Mouse (Mus musculus) hematopoietic stem cell, adult 5-6 weeks (primary cell): ENCODE data around the gene Gcnt1. TPM values are rescaled to one million over a fixed set of nuclear protein-coding genes. Genes with fewer than 3 reads are reported as not detected.
A peak's percentile ranks its signal among the peaks of the same experiment; 100 is the strongest.

Source experiments
- ATAC-seq, 2 experiments: fragments of 125-278 bp in 1 of 2; replicated peaks in 1 of 2; 2 replicates each; pipeline ENCODE4 v1.8.0; 2016 to 2017; ENCODE audit warnings: inconsistent platforms in 2 of 2, mild to moderate bottlenecking in 2 of 2, moderate number of reproducible peaks in 2 of 2, low read depth in 1 of 2, moderate TSS enrichment in 1 of 2; ENCODE audit not compliant: low FRiP score in 2 of 2, poor library complexity in 2 of 2, severe bottlenecking in 2 of 2, insufficient read depth in 1 of 2, low TSS enrichment in 1 of 2
- total RNA-seq: library from RNA; stranded (forward); fragments of 172-1452, 232-1000 nt; gene quantifications from 2 replicates; pipeline ENCODE4 v1.2.3, GENCODE M21; 2017

Gcnt1 gene
- total RNA-seq, 1 experiment from 2014 or later = 38.0 TPM

DNA sequence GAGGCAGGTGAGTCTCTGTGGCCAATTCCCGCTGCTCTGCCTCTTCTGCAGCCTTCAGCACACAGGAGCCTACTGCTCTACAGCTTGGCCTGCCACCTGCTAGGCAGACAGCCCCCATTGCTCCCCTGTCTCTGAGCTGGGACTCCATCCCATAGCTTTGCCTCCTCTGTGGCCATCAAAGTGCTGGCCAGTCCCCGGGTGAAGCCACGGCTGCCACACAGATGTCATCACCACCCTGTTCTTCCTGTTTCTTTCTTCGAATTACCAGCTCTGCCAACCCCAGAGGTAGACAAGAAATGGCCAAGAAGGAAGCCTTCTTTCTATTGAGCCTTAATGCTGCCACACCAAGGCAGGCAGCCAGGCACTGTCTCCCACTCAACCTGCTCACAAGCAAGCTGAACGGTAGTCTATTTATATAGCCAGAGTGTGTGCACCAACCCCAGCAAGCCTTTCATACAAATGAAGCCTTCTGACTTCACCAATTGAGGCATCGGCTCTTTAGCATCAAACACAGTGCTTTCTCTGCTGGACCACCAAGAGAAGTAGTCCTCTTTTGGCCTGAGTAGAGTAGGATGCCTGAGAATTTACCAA is 10.3 kb upstream of the Gcnt1 start:
- peak in 1 of 2 experiments; percentile 56; a peak in 1 of 4 replicates for ATAC-seq

DNA sequence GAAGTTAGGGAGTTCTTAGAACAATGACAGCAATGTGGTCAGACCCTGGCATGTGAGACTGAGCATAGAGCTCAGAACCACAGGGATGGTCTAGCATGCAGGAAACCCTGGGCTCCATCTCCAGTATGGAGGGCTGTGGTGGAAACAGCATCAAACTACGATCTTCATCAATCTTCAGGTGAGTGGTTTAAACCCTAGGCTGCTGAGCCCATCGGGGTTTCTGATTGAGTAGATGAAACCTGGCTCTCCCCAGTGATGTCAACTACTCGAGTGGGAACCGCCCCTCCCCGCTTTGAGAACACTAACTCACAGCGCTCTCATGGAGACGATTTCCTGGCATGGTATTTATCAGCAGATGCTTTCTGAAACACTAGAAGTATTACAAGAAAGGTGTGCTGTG is 7.9 kb upstream of the Gcnt1 start:
- no peak; a peak in 1 of 4 replicates for ATAC-seq

DNA sequence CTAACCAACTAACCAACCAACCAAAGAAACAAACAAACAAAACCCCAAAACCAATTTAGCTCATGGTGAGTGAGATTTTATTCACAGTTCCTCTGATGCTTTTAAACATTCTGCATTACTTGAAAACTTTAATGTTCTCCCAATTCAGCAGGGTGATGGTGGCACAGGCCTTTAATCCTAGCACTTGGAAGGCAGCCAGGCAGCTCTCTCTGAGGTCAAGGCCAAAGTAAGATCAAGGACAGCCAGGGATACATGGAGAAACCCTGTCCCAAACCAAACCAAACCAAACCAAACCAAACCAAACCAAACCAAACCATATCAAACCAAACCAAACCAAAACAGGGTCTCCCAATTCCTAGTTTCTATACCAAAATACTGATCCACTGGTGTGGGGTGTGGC is 6.2 kb upstream of the Gcnt1 start:
- ATAC-seq = no peak

GRCm38 (mm10) chr19:17369581-17369980 is 3.1 kb downstream of the Gcnt1 start:
- ATAC-seq = no peak

GRCm38 (mm10) chr19:17368557-17368956 is 4.1 kb downstream of the Gcnt1 start:
- 0 out of 4 replicates have a peak, but pooled peaks of 1 of the 2 experiments have one; percentile 7 for ATAC-seq

- ATAC-seq = no peak
Observed at GRCm38 (mm10) chr19:17366364-17367090, 6.1 kb downstream of the Gcnt1 start.

- ATAC-seq = peak; percentile 34 to 48; a peak in 1 of 4 replicates
Observed at GRCm38 (mm10) chr19:17364741-17365140, 7.9 kb downstream of the Gcnt1 start.

DNA sequence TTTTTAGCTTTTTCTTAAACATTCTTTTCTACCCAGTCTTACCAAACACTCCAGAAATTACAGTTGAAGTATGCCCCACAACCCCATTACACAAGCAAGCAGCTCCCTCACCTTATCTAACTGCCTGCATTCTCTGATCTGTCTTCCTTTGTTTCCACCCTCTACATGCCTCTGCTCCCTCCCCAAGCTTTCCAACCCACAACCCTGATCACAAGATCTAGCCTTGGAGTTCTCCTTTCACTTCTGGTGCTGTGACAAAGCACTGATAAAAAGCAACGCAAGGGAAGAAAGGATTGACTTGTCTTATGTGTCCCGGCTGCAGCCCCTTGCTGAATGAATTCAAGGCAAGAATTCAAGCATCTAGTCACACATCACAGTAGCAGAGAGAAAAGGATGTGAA is 11.5 kb downstream of the Gcnt1 start:
- ATAC-seq = peak; percentile 23 to 36

DNA sequence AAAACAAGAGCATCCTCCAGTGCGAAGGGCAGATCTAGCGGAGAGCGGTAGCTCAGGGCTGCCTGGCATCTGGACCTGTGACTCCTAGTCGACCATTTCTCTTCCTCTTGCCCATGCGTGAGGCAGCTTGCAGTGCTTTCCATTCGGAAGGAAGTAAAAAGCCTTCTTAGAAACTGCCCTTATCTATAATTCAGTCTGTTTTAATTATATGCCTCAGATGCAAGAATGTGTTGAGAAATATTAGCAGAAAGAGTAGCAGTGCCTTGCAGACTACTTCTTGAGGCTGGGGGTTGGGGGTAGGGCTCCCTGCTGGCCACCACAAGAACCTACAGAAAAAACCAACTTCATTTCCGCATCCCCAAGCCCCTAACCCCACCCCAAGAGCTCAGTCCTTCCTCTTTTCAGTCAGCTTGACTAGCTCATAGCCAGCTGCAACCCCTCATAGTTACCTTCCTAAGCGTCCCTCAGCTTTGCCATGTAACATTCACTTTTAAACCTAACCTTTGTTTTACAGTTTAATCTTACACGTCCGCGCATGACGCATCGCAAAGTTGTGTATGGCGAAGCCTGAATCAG is 13.2 kb downstream of the Gcnt1 start:
- peak; percentile 79 to 83 for ATAC-seq

DNA sequence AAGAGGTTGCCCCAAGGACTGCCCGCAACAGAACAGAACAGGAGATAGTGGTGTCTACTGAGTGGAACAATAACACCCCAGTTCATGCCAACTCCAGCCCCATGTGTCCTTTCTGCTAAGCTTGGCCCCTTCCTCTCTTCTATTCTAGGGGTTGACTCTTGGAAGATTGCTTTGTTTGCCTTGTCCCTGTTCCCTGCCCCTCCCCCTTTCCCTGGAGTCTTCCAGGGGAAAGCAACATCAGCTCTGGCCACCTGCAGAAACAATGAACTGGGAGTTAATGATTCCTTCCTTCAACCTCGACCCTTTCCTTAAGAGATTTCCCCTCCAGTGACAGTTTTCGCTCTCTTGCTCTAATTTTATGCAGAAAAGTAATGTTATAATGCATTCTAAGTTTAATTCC is 15.3 kb downstream of the Gcnt1 start:
- ATAC-seq = no peak

DNA sequence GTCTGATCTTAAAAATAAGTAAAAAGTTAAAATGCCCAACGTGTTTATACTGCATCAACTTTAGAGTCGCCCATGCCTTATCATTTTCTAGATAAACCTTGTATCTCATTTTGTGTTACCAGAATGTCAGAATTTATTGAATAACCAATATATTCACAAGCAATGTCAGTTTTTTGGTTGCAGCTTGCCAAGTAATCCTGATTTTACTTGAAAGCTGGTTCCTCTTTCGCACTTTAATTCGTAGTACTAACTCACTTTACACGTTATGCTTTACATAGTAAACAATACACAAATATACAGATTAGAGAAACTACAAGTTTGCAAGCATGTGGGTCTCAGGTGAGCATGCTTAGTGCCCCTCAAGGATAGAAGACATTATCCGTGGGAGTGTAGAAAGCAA is 15.7 kb downstream of the Gcnt1 start:
- ATAC-seq = no peak

GRCm38 (mm10) chr19:17355950-17356867 is 16.4 kb downstream of the Gcnt1 start:
- ATAC-seq = peak; percentile 61 to 68

DNA sequence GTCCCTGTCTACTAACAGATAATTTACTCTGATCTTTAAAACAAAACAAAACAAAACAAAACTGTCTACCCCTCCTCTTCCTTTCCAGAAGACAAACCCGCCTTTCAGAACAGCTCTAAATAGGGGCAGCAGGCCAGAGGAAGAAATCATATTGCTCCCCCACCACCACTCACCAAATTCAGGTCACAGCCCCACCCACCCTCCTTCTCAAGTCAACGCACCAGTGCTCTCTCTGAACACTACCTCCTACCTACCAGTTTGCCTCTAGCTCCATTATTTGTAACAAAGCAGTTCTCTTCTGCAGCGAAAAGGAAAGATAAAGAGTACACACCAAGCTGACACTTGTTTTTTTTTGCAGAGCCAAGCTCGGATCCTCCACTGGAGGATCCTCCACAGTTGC is 17.3 kb downstream of the Gcnt1 start:
- ATAC-seq = no peak

DNA sequence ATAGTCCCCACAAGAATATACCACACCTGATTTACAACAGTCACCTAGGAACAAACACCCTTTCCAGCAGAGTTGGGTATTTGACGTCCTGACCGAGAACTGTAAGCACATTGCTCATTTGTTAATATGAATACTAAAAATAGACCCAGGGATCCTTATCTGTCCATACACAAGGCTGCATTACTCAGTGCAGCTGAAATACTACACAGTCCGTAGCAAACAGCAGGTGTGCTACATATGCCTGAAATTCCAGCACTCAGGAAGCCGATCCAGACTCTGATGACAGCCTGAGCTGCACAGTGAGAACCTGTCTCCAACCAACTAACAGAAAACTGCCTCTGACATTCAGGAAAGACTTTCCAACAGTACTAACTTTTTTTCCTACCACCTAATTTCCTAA is 17.8 kb downstream of the Gcnt1 start:
- ATAC-seq = no peak

DNA sequence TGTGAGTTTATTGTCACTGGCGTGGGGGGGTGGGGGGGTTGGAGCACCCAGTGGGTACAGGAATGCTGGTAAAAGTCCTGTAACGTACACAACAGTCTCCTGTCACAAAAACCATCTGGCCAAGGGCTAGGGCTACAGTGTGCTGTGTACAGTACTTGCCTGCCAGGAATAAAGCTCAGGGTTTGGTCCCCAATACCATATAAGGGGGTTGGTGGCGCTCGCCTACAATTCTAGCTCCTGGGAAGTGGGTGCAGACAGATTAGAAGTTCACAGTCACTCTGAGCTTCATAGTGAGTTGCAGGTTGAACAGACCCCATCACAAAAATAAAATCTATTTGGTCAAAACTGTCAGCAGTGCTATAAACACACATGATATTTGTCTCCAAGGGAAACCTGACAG is 18.3 kb downstream of the Gcnt1 start:
- no peak for ATAC-seq

GRCm38 (mm10) chr19:17353727-17354126 is 18.9 kb downstream of the Gcnt1 start:
- no peak for ATAC-seq

GRCm38 (mm10) chr19:17347852-17348251 is 24.8 kb downstream of the Gcnt1 start:
- ATAC-seq = no peak
